Mouse (Mus musculus) MEL (cell line): ENCODE measurements around the gene Col1a1. TPM values are rescaled to one million over a fixed set of nuclear protein-coding genes. Genes with fewer than 3 reads are reported as not detected.

Experiments used
- DNase-seq: peaks from one replicate; pipeline ENCODE4 v3.0.0; 2011; ENCODE audit warnings: low read depth, low spot score
- H3K27ac ChIP-seq: 2 replicates; pipeline ENCODE4 v1.5.1; 2012; ENCODE audit warnings: low read depth, mild to moderate bottlenecking, control low read depth, low read length, moderate library complexity; ENCODE audit not compliant: control insufficient read depth
- H3K27me3 ChIP-seq, 2 experiments: fragments of 150-350 bp in 1 of 2; sonication (generic) in 1 of 2; 2 replicates each; pipeline ENCODE4 v1.6.1; 2012; ENCODE audit warnings: low read length in 2 of 2, mild to moderate bottlenecking in 2 of 2, improper control_type of control experiment in 1 of 2, moderate library complexity in 1 of 2; ENCODE audit not compliant: insufficient read depth in 2 of 2, control insufficient read depth in 1 of 2
- H3K36me3 ChIP-seq, 2 experiments: 2 replicates each; pipeline ENCODE4 v1.6.1; 2012 to 2014; ENCODE audit warnings: low read length in 2 of 2, improper control_type of control experiment in 1 of 2, inconsistent platforms in 1 of 2, mild to moderate bottlenecking in 1 of 2; ENCODE audit not compliant: insufficient read depth in 2 of 2, control insufficient read depth in 1 of 2
- H3K4me1 ChIP-seq, 2 experiments: fragments of 150-350 bp in 1 of 2; sonication (generic) in 1 of 2; 2 replicates each; pipeline ENCODE4 v1.6.1; 2012; ENCODE audit warnings: low read length in 2 of 2, improper control_type of control experiment in 1 of 2, mild to moderate bottlenecking in 1 of 2; ENCODE audit not compliant: insufficient read depth in 2 of 2, control insufficient read depth in 1 of 2
- H3K4me3 ChIP-seq, 2 experiments: fragments of 150-350 bp in 1 of 2; sonication (generic) in 1 of 2; 2 replicates each; pipeline ENCODE4 v1.5.1; 2012; ENCODE audit warnings: low read depth in 2 of 2, low read length in 2 of 2, mild to moderate bottlenecking in 2 of 2, moderate library complexity in 2 of 2, control low read depth in 1 of 2, improper control_type of control experiment in 1 of 2; ENCODE audit not compliant: control insufficient read depth in 1 of 2, insufficient read depth in 1 of 2
- H3K79me2 ChIP-seq: 2 replicates; pipeline ENCODE4 v1.6.1; 2012; ENCODE audit warnings: mild to moderate bottlenecking, low read length, moderate library complexity; ENCODE audit not compliant: control insufficient read depth, poor library complexity, insufficient read depth
- H3K9ac ChIP-seq: 2 replicates; pipeline ENCODE4 v1.6.1; 2012; ENCODE audit warnings: low read depth, mild to moderate bottlenecking, control low read depth, low read length, moderate library complexity; ENCODE audit not compliant: control insufficient read depth, poor library complexity, severe bottlenecking
- H3K9me3 ChIP-seq: fragments of 150-350 bp; sonication (generic); replicated peaks from 2 replicates; pipeline ENCODE4 v1.6.1; 2012; ENCODE audit warnings: mild to moderate bottlenecking, low read length, improper control_type of control experiment, moderate library complexity; ENCODE audit not compliant: insufficient read depth
- ETS1 ChIP-seq: IDR thresholded peaks from 2 replicates; pipeline ENCODE4 v1.6.1; 2012; ENCODE audit warnings: low read depth, mild to moderate bottlenecking, inconsistent platforms, low read length, improper control_type of control experiment, moderate library complexity
- GATA1 ChIP-seq: IDR thresholded peaks from 2 replicates; pipeline ENCODE4 v1.6.1; 2011; ENCODE audit warnings: low read depth, low read length, improper control_type of control experiment
- JUND ChIP-seq: IDR thresholded peaks from 2 replicates; pipeline ENCODE4 v1.6.1; 2011; ENCODE audit warnings: low read depth, mild to moderate bottlenecking, improper control_type of control experiment, low read length
- KAT2A ChIP-seq: conservative IDR thresholded peaks from 2 replicates; pipeline ENCODE4 v1.6.1; 2012; ENCODE audit warnings: low read depth, low read length, improper control_type of control experiment, inconsistent platforms
- MXI1 ChIP-seq: IDR thresholded peaks from 2 replicates; pipeline ENCODE4 v1.6.1; 2011; ENCODE audit warnings: mild to moderate bottlenecking, low read depth, low read length, improper control_type of control experiment
- NRF1 ChIP-seq: IDR thresholded peaks from 2 replicates; pipeline ENCODE4 v1.6.1; 2014; ENCODE audit warnings: low read depth, mild to moderate bottlenecking, inconsistent platforms, low read length, improper control_type of control experiment, moderate library complexity; ENCODE audit not compliant: poor library complexity, insufficient read depth, severe bottlenecking
- POLR2AphosphoS2 ChIP-seq: IDR thresholded peaks from 2 replicates; pipeline ENCODE4 v1.6.1; 2011; ENCODE audit warnings: low read length, improper control_type of control experiment
- POLR2AphosphoS5 ChIP-seq: IDR thresholded peaks from 2 replicates; pipeline ENCODE4 v1.6.1; 2012; ENCODE audit warnings: low read depth, borderline replicate concordance, mild to moderate bottlenecking, inconsistent platforms, low read length, moderate library complexity, mixed read lengths
- SMC3 ChIP-seq: IDR thresholded peaks from 2 replicates; pipeline ENCODE4 v1.6.1; 2011; ENCODE audit warnings: low read depth, low read length, improper control_type of control experiment
- TBP ChIP-seq: IDR thresholded peaks from 2 replicates; pipeline ENCODE4 v1.8.0; 2011; ENCODE audit warnings: low read depth, low read length, improper control_type of control experiment
- UBTF ChIP-seq: IDR thresholded peaks from 2 replicates; pipeline ENCODE4 v1.6.1; 2012; ENCODE audit warnings: low read depth, mild to moderate bottlenecking, inconsistent platforms, low read length, improper control_type of control experiment, moderate library complexity, borderline replicate concordance; ENCODE audit not compliant: insufficient read depth
- USF1 ChIP-seq: IDR thresholded peaks from 2 replicates; pipeline ENCODE4 v1.6.1; 2014; ENCODE audit warnings: low read depth, mild to moderate bottlenecking, inconsistent platforms, low read length, improper control_type of control experiment, moderate library complexity
- ZNF384 ChIP-seq: IDR thresholded peaks from 2 replicates; pipeline ENCODE4 v1.6.1; 2012; ENCODE audit warnings: low read depth, mild to moderate bottlenecking, inconsistent platforms, low read length, improper control_type of control experiment
- polyA plus RNA-seq, 2 experiments: library from polyadenylated mRNA; stranded (reverse) in 1 of 2; unstranded in 1 of 2; fragments of >175 nt in 1 of 2; fragments of >200 nt in 1 of 2; gene quantifications; 2 replicates each; pipeline versions ENCODE4 v1.2.1 to v1.2.4; 2012; ENCODE audit warnings: low replicate concordance in 2 of 2, low read depth in 1 of 2; ENCODE audit not compliant: insufficient read length in 2 of 2, insufficient read depth in 1 of 2, missing spikeins in 1 of 2
- total RNA-seq: library from RNA; depleted of rRNA; stranded (reverse); fragments of 300-350 nt; gene quantifications from 2 replicates; pipeline ENCODE4 v1.2.3, GENCODE M21; 2012

Col1a1 gene
- total and polyA plus RNA-seq, 3 experiments, result 0.12 to 0.61 TPM; not detected in 1

- H3K4me1 ChIP-seq, result peaks cover 41 to 67% of the 10 kb centered on the region in 2 experiments
- peak; percentile 37 for DNase-seq
- peaks cover 91% of the 10 kb centered on the region for H3K79me2 ChIP-seq
- H3K9ac ChIP-seq, result peak overlapping the region; percentile 97
- peak overlapping the region; percentile 75 for H3K27ac ChIP-seq
- H3K9me3 ChIP-seq, result no peaks in the 10 kb centered on the region
- H3K36me3 ChIP-seq, result peaks cover 6 to 54% of the 10 kb centered on the region in 2 experiments; a peak in 3 of 4 replicates
- TF ChIP-seq NRF1, result peak; percentile 56; the same call in 1 of the 2 replicates
- TF ChIP-seq ZNF384, result peak; percentile 53; the same call in 1 of the 2 replicates
- TF ChIP-seq POLR2AphosphoS2, result no peak
- no peak for TF ChIP-seq UBTF
- peak; percentile 35; the same call in 1 of the 2 replicates for TF ChIP-seq ETS1
- TF ChIP-seq MXI1, result peak; percentile 23; the same call in 1 of the 2 replicates
- TF ChIP-seq SMC3, result no peak
- no peak for TF ChIP-seq JUND
- no peak for TF ChIP-seq TBP
- no peak for TF ChIP-seq POLR2AphosphoS5
- peak; percentile 58; the same call in 1 of the 2 replicates for TF ChIP-seq GATA1
- TF ChIP-seq, all 39 proteins: peak for 5
- Histone ChIP-seq H3K27me3 (no peaks in the 10 kb centered on the region), H3K4me3 (peak overlapping the region; percentile 79 to 87)
These were observed 59.1 kb downstream of the Col1a1 start for GRCm38 (mm10) chr11:94994947-94995772.

- no peak for DNase-seq
- Histone ChIP-seq H3K4me1 (peaks cover 45 to 73% of the 10 kb centered on the region in 2 experiments), H3K4me3 (no peak overlapping the region), H3K9ac (peak overlapping the region; percentile 0; the same call in 1 of the 2 replicates), H3K27ac (peak overlapping the region; percentile 75), H3K36me3 (peaks cover 6 to 60% of the 10 kb centered on the region in 2 experiments; a peak in 3 of 4 replicates), H3K79me2 (peaks cover 82% of the 10 kb centered on the region), H3K27me3 (no peaks in the 10 kb centered on the region), H3K9me3 (no peaks in the 10 kb centered on the region)
- TF ChIP-seq KAT2A (no peak), USF1 (no peak), TBP (no peak)
These were observed 60.1 kb downstream of the Col1a1 start for GRCm38 (mm10) chr11:94996101-94996500.
